In genomic region chr6:50524261-50524896, GRCm38 (mm10) we compare ENCODE assay signal across 24 mouse cellular contexts. TPM values are rescaled to one million over a fixed set of nuclear protein-coding genes. Genes with fewer than 3 reads are reported as not detected.
A peak's percentile ranks its signal among the peaks of the same experiment; 100 is the strongest.
DNase-seq lines count a peak whose midpoint lies in the region; TF ChIP-seq lines count a peak whose summit lies in the region.
"Had no signal": no experiment of that assay in that cellular context is flagged by ENCODE, and none has a peak within 500 bp of the region (broad histone marks: within the 10 kb centered on the region; RNA-seq: fewer than 3 reads in every experiment).

No protein-coding gene starts in this region.

- TF ChIP-seq CTCF in kidney, adult 2 months (conservative IDR thresholded peaks at IDR 0.05; ENCODE audit: insufficient read depth, insufficient read length, low read depth, low read length): no peak

- H3K36me3 ChIP-seq in kidney, adult 2 months (ENCODE audit: control insufficient read depth, insufficient read depth, low read length): no peaks in the 10 kb centered on the region
- H3K36me3 ChIP-seq: embryonic facial prominence, embryonic 13.5 days; embryonic facial prominence, embryonic 15.5 days; forebrain, embryonic 10.5 days; forebrain, embryonic 12.5 days; G1E had no signal

- 52% methylated on average over 10 of the region's 10 CpGs for WGBS in kidney, adult 2 months

- H3K4me3 ChIP-seq in kidney, adult 2 months (ENCODE audit: insufficient read depth, low read depth, low read length): no peak overlapping the region
- H3K4me3 ChIP-seq: embryonic facial prominence, embryonic 13.5 days; embryonic facial prominence, embryonic 15.5 days; erythroblast, embryonic 14.5 days; forebrain, embryonic 10.5 days; forebrain, embryonic 12.5 days had no signal

- H3K27ac ChIP-seq in kidney, adult 2 months (ENCODE audit: insufficient read depth, low read depth, low read length): peak overlapping the region; percentile 68
- H3K27ac ChIP-seq: embryonic facial prominence, embryonic 13.5 days; embryonic facial prominence, embryonic 15.5 days; forebrain, embryonic 10.5 days; forebrain, embryonic 12.5 days had no signal

- H3K27me3 ChIP-seq in kidney, adult 2 months (replicated peaks; ENCODE audit: control insufficient read depth, insufficient read depth, low read length): no peaks in the 10 kb centered on the region
- H3K27me3 ChIP-seq: CH12.LX; embryonic facial prominence, embryonic 13.5 days; embryonic facial prominence, embryonic 15.5 days had no signal

- TF ChIP-seq POLR2A in kidney, adult 2 months (IDR thresholded peaks at IDR 0.05; ENCODE audit: low read depth, low read length): no peak

- peaks cover 18% of the 10 kb centered on the region for H3K4me1 ChIP-seq in kidney, adult 2 months (ENCODE audit: control insufficient read depth, insufficient read depth, low read length)
- H3K4me1 ChIP-seq: forebrain, embryonic 10.5 days; forebrain, embryonic 12.5 days had no signal

- peak; percentile 42 for DNase-seq in heart, adult 11 months
- no peak for DNase-seq in heart, adult 18-20 months
- peak; percentile 66 for DNase-seq in kidney, adult 2 months
- DNase-seq in kidney, postnatal 10 days: no peak
- peak; percentile 24 for DNase-seq in NIH3T3 (ENCODE audit: low read depth)
- DNase-seq in urinary bladder, postnatal 14 days (ENCODE audit: low spot score): no peak
- DNase-seq: adrenal gland, adult 2 months; adrenal gland, postnatal 10 days; adrenal gland, postnatal 25 days; B cell, adult 2 months; cerebellum, adult 11 months; cerebellum, adult 18-20 months; cerebellum, adult 8-10 months; cerebellum, adult 9-11 months; cerebellum, postnatal 14 days; cerebellum, postnatal 36 days; embryo, embryonic 11 days had no signal

RNA-seq across cellular contexts. Expression of gene Cycs, which starts 42.0 kb away (rescaled TPM):
- 100 to 1,000 TPM; 157 to 166 TPM for total RNA-seq in heart, adult 18-20 months (2021)
- polyA plus RNA-seq in kidney, adult 2 months (2012; rRNA removed): 6.6 and 12.7 TPM in 2 replicates

Comparison
In these comparisons a context has a peak if more than half of its experiments do, and no peak if none do; other contexts are left out.
1. DNase-seq: peak in heart, adult 11 months (single experiment), kidney, adult 2 months (single experiment) and NIH3T3 (single experiment); none in heart, adult 18-20 months (0 of 2), kidney, postnatal 10 days (single experiment) and urinary bladder, postnatal 14 days (single experiment).